Mouse (Mus musculus): Measurements from ENCODE around the gene Prr23a2.

Gene Prr23a2

DNA sequence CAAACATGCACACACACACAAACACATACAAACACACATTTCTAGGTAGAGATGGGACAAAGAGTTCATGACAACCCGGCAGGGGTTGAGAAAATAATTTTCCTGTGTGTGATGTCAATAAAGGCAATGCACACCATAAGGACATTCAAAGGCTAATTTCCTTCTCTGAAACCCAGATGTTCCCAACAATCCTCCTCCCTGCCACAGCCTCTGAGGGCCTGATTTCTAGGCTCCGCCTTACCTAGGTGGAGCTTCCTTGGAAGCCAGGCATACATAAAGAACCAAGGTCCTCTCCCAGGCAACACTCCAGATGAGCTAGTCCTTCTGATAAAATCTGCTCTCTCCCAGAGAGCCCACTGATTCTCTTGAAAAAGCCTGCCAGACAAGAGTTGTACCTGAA is 46.5 kb downstream of the Prr23a2 start, which contains the start of gene 7420426K07Rik:
Gene 7420426K07Rik (plus strand): TSS at position 301 of the 400 bp plus-strand sequence.
- Histone ChIP-seq H3K27me3 (ENCODE audit: control insufficient read depth, insufficient read depth, low read length, poor library complexity, severe bottlenecking) (no peaks in the 10 kb centered on the region; the same call in 1 of the 2 replicates), H3K36me3 (ENCODE audit: control insufficient read depth, insufficient read depth, low read length, poor library complexity, severe bottlenecking) (no peaks in the 10 kb centered on the region)
- no peak for DNase-seq (ENCODE audit: low read depth, low spot score)
